Mouse (Mus musculus) hindbrain, embryonic 16.5 days (tissue): ENCODE results near the gene Brd3. TPM values are rescaled to one million over a fixed set of nuclear protein-coding genes. Genes with fewer than 3 reads are reported as not detected.

Experiments
- ATAC-seq: fragments of 200-750 bp; cut with Nextera tagmentation; 2 replicates; pipeline ENCODE4 v1.8.0; 2017; ENCODE audit warnings: moderate TSS enrichment, moderate library complexity
- H3K27ac ChIP-seq: fragments of 300-500 bp; sonication (generic); 2 replicates; pipeline ENCODE4 v1.5.1; 2014; ENCODE audit warnings: low read depth, mild to moderate bottlenecking, control low read depth, low read length, moderate library complexity
- H3K27me3 ChIP-seq: fragments of 300-500 bp; sonication (generic); replicated peaks from 2 replicates; pipeline ENCODE4 v1.6.1; 2014; ENCODE audit warnings: low read length; ENCODE audit not compliant: control insufficient read depth, insufficient read depth
- H3K36me3 ChIP-seq: fragments of 300-500 bp; sonication (generic); 2 replicates; pipeline ENCODE4 v1.6.1; 2014; ENCODE audit warnings: mild to moderate bottlenecking, low read length, moderate library complexity, mixed read lengths; ENCODE audit not compliant: control insufficient read depth, insufficient read depth
- H3K4me1 ChIP-seq: fragments of 300-500 bp; sonication (generic); 2 replicates; pipeline ENCODE4 v1.6.1; 2014; ENCODE audit warnings: low read depth, low read length; ENCODE audit not compliant: control insufficient read depth, insufficient read depth
- H3K4me2 ChIP-seq: fragments of 300-500 bp; sonication (generic); 2 replicates; pipeline ENCODE4 v1.6.1; 2014; ENCODE audit warnings: mild to moderate bottlenecking, low read length, control low read depth, moderate library complexity
- H3K4me3 ChIP-seq: fragments of 300-500 bp; sonication (generic); 2 replicates; pipeline ENCODE4 v1.5.1; 2014; ENCODE audit warnings: mild to moderate bottlenecking, low read length, control low read depth, moderate library complexity
- H3K9ac ChIP-seq: fragments of 300-500 bp; sonication (generic); 2 replicates; pipeline ENCODE4 v1.6.1; 2014; ENCODE audit warnings: low read depth, mild to moderate bottlenecking, control low read depth, low read length, moderate library complexity
- H3K9me3 ChIP-seq: fragments of 300-500 bp; sonication (generic); 2 replicates; pipeline ENCODE4 v1.6.1; 2014; ENCODE audit warnings: mild to moderate bottlenecking, low read length, moderate library complexity; ENCODE audit not compliant: control insufficient read depth
- WGBS: fragments of 180-500 bp; shearing (Covaris S2); extraction: QIAGEN DNeasy Blood & Tissue Kit; methylation state at CpG from one replicate; pipeline ENCODE4 v1.1.7; 2014; 5-methylcytosine and 5-hydroxymethylcytosine counted together
- polyA plus RNA-seq: library from polyadenylated mRNA; unstranded; fragments of >200 nt; fragmentation: Nextera tagmentation; extraction: Ambion mirVana; gene quantifications from 2 replicates; pipeline ENCODE4 v1.2.1, GENCODE M21; 2015

Brd3 gene
- polyA plus RNA-seq, 1 experiment from 2014 or later, result 102 TPM

DNA sequence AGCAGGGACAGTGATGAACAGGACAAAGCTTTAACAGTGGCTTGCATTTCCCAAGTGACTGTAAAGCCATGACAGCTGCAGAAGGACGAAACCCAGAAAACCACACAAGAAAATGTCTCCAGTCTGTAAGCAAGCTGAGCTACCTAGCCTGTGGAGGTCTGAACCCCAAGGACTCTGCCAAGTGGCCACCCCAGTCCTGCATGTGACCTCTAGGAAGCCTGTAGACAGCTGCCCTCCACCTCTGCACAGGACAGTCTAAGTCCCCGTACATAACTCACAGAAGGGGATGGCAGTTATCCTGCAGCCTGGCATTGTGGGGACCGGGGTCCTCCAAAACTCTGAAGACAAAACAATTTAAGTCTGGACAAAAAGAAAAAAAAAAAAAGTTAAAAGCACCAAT lies 61.6 kb downstream of the Brd3 start:
- H3K4me3 ChIP-seq, result no peak overlapping the region
- H3K9ac ChIP-seq, result no peak overlapping the region
- H3K4me2 ChIP-seq, result no peak overlapping the region
- peaks cover 35% of the 10 kb centered on the region for H3K36me3 ChIP-seq
- no peak overlapping the region for H3K27ac ChIP-seq
- no peaks in the 10 kb centered on the region for H3K9me3 ChIP-seq
- no peak for ATAC-seq
- H3K4me1 ChIP-seq, result peaks cover 13% of the 10 kb centered on the region
- WGBS, result 96% methylated on average over 3 of the region's 3 CpGs
- no peaks in the 10 kb centered on the region for H3K27me3 ChIP-seq

DNA sequence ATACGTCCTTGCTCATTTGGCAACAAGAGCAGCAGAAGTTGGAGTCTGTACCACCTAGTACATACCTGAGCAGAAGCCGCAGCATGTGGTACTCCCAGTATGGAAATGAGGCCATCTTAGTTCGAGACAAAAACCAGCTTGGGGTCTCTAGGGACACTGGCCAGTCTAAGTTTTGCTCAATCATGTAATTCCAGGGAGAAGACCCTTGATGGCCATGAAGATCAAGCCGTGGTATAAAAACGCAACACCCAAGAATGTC lies 64.1 kb downstream of the Brd3 start:
- H3K27ac ChIP-seq, result no peak overlapping the region
- WGBS, result 71% methylated on average over 5 of the region's 5 CpGs
- no peak overlapping the region for H3K9ac ChIP-seq

DNA sequence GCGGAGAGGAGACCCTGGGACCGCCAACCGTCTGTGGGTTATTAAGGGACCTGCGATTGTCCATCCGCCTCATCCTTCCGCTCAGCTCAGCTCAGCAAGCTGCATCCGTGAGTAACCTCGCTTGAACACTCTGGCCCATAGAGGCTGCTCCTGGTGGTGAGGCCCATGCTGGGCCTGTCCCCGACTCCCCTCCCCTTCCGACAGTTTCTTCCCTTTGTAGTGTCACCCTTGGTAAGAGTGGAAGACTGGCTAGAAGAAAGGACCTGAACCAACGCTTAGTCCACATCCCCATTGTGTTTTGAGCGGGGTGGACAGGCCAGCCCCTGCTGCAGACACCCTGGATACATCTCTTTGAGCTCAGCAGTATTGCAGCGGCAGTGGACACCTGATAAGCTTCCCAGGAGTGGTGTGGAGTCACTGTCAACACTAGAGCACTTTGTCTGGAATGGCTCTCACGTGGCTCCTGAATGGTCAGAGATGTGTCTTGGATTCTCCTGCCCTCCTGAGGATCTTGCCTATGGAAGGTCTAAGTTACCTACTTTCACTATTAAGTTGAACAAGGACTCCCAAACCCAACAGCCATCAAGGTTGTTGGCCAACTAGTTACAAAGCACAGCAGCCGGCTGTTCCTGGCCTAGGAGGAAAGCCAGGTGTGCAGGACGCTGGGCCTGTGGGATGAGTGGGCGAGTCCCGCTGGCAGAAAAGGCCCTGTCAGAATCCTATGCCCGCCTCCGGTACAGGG lies 64.6 kb downstream of the Brd3 start:
- WGBS, result 34% methylated on average over 19 of the region's 20 CpGs
- no peak; the same call in 1 of the 2 replicates for ATAC-seq
- peak overlapping the region; percentile 70 for H3K4me3 ChIP-seq
- H3K36me3 ChIP-seq, result peaks cover 13% of the 10 kb centered on the region
- peaks cover 13% of the 10 kb centered on the region for H3K4me1 ChIP-seq
- peak overlapping the region; percentile 65 for H3K4me2 ChIP-seq
- H3K27me3 ChIP-seq, result no peaks in the 10 kb centered on the region
- peak overlapping the region; percentile 81 for H3K27ac ChIP-seq
- H3K9ac ChIP-seq, result peak overlapping the region; percentile 78
- no peaks in the 10 kb centered on the region for H3K9me3 ChIP-seq

More for the DNA sequence above, 64.1 kb downstream of the Brd3 start:
- H3K9me3 ChIP-seq, result no peaks in the 10 kb centered on the region
- peaks cover 16% of the 10 kb centered on the region for H3K36me3 ChIP-seq
- no peaks in the 10 kb centered on the region for H3K27me3 ChIP-seq
- ATAC-seq, result no peak
- peak overlapping the region; percentile 65 for H3K4me2 ChIP-seq
- peaks cover 13% of the 10 kb centered on the region for H3K4me1 ChIP-seq
- peak overlapping the region; percentile 70 for H3K4me3 ChIP-seq

DNA sequence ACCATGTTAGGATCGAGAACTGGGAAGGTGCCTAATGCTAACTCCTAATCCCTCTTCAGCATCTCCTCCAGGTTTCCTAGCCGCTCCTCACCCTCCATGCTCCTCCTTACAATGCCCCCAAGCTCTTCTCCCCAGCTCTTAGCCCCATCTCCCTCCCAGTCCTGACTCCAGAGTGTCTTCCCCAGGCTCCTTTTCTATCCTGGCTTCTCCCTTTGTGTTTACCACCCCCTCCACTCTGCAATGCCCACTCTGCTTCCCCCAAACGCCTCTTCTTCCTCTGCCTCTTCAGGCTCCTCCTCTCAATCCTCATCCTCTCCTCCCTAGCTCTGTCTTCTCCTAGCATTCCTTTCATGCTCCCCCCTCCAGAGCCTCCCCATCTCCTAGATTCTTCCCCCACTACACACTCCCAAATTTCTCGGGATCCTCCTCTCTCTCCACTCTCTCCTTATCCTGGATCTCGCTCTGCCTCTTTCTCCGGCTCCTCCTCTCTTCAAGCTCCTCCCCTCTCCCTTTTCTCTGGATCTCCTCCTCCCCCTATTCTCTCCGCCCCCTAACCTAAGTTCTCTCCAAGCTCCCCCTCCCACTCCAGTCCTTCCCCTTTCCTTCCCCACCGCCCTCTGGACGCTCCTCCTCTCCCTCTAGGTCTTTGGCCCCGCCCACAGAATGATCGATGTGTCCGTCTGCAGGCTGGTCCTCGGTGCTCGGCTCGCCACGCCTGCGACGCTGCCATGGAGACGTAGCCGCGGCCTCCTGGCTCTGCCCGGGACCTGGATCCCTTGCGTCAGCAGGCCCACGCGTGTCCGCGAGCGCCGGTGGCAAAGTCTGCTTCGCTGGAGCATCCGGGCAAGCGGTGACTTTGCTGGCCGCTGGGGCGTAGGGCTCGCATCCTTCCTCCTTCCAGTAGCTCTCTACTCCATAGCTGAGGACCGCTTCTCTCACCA lies 65.4 kb downstream of the Brd3 start, which contains the start of gene Brd3os:
Brd3os (plus strand) TSS at position 558 of the 941 bp plus-strand sequence.
- peak within 1 kb of the TSS; percentile 65 for H3K4me2 ChIP-seq
- peak within 1 kb of the TSS; percentile 78 for H3K9ac ChIP-seq
- H3K4me3 ChIP-seq, result peak within 1 kb of the TSS; percentile 70
- ATAC-seq, result peak; percentile 94
- under 1% methylated on average over 36 of the region's 36 CpGs for WGBS
- H3K4me1 ChIP-seq, result peaks cover 13% of the 10 kb centered on the region
- H3K9me3 ChIP-seq, result no peaks in the 10 kb centered on the region
- H3K27ac ChIP-seq, result peak within 1 kb of the TSS; percentile 81
- H3K36me3 ChIP-seq, result peaks cover 7% of the 10 kb centered on the region
- no peaks in the 10 kb centered on the region for H3K27me3 ChIP-seq

DNA sequence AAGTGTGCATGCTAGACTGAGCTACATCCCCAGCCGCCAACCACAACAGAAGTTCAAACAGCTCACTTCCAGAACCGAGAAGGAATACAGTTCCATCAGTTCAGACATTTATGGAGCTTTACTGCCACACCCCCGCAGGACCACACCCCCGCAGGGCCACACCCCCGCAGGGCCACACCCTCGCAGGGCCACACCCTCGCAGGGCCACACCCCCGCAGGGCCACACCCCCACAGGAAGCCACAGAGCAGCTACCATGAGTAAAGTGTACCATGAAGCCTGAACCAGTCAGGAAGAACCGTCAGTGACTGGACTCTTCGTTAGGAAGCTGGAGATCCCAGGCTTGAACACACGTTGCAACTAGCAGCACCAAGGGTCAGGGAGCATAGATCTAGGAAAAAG lies 69.2 kb downstream of the Brd3 start:
- Histone ChIP-seq H3K27me3 (no peaks in the 10 kb centered on the region), H3K9me3 (no peaks in the 10 kb centered on the region), H3K4me3 (no peak overlapping the region), H3K36me3 (no peaks in the 10 kb centered on the region), H3K4me1 (peaks cover 6% of the 10 kb centered on the region), H3K27ac (no peak overlapping the region), H3K4me2 (no peak overlapping the region), H3K9ac (no peak overlapping the region)
- WGBS, result 28% methylated on average over 11 of the region's 11 CpGs
- no peak for ATAC-seq

DNA sequence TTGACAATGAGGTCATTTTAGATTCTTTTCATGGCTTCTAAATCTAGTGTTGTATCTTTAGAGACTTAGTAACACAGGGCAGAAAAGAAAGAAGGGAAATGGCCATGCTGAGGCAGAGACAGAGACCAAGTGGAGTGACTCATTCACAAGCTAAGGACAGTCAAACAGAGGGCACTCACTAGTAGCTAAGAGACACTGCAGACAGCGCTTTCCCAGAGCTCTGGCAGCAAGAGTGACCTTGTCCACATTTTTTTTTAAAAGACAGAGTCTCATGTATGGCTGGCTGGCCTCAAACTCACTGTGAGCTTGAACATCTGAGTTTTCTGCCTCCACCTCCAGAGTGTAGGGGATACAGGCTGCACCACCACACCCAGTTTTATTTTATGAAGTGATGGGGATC lies 69.6 kb downstream of the Brd3 start:
- no peaks in the 10 kb centered on the region for H3K27me3 ChIP-seq
- H3K4me3 ChIP-seq, result no peak overlapping the region
- no peaks in the 10 kb centered on the region for H3K9me3 ChIP-seq
- H3K4me1 ChIP-seq, result peaks cover 2% of the 10 kb centered on the region
- ATAC-seq, result no peak
- WGBS, result 78% methylated on average over 1 of the region's 1 CpGs
- no peak overlapping the region for H3K27ac ChIP-seq
- no peak overlapping the region for H3K4me2 ChIP-seq
- no peaks in the 10 kb centered on the region for H3K36me3 ChIP-seq
- no peak overlapping the region for H3K9ac ChIP-seq

DNA sequence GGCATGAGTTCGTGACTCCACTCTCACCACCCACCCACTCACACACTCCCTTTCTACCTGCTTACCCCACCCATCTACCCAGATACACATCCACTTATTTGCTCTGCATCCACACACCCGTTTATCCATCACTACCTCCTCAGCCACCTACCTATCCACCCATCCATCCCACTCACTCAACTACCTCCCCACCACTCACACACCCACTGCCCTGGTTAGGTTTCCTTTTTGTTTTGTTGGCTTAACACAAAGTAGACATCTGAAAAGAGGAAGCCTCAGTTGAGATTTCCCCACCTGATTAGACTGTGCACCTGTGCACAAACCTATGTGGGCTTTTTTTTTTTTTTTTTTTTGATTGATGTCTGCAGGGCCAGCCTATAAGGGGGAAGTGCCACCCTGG lies 74.9 kb downstream of the Brd3 start:
- H3K4me3 ChIP-seq, result no peak overlapping the region
- no peak overlapping the region for H3K27ac ChIP-seq
- ATAC-seq, result no peak
- no peak overlapping the region for H3K9ac ChIP-seq
- no peaks in the 10 kb centered on the region for H3K9me3 ChIP-seq
- WGBS, result 78% methylated on average over 2 of the region's 2 CpGs
- H3K27me3 ChIP-seq, result no peaks in the 10 kb centered on the region
- H3K4me1 ChIP-seq, result peaks cover 4% of the 10 kb centered on the region
- H3K4me2 ChIP-seq, result no peak overlapping the region
- H3K36me3 ChIP-seq, result no peaks in the 10 kb centered on the region

DNA sequence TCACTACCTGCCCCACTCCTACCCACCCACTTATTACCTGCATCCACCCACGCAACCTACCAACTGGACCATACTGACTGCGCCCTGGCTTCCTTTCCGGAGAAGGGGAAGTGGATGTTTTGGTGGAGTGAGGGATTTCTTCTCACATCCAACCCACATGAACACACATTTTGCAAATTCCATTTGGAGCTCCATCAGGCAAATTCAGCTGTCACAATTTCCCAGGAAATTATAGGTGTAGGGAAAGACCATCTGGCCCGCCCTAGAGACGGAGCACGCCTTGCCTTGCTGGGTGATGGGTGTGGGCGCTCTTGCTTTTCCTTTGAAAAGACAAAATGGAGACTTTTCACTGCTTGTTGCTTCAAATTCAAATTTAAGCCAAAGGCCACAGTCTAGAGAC lies 76.8 kb downstream of the Brd3 start:
- Histone ChIP-seq H3K9ac (no peak overlapping the region), H3K4me3 (no peak overlapping the region), H3K27ac (no peak overlapping the region), H3K27me3 (no peaks in the 10 kb centered on the region), H3K4me1 (peaks cover 6% of the 10 kb centered on the region), H3K4me2 (no peak overlapping the region), H3K36me3 (no peaks in the 10 kb centered on the region), H3K9me3 (no peaks in the 10 kb centered on the region)
- WGBS, result 88% methylated on average over 7 of the region's 7 CpGs
- ATAC-seq, result no peak

DNA sequence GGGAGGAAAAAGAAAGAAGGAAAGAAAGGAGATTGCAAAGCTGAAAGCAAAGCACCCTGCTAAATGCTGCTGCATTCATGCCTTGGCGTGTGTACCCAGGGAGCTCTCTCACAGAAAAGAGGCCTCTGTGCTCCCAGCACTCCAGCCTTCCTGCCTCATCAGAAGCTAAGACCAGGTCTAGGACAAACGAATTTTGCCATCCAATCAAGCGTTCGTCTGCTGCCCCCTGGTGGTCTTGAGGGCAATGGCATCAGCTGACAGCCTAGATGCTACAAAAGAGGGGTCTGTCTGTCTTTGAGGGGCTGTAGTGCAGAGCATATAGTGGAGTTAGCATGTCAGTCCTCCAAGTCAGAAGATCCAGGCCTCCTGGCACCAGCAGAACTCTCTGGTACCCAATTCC lies 79.4 kb downstream of the Brd3 start:
- WGBS, result 0% methylated on average over 4 of the region's 4 CpGs
- H3K9me3 ChIP-seq, result no peaks in the 10 kb centered on the region
- H3K4me2 ChIP-seq, result no peak overlapping the region
- no peak overlapping the region for H3K9ac ChIP-seq
- peaks cover 25% of the 10 kb centered on the region for H3K4me1 ChIP-seq
- no peak overlapping the region for H3K27ac ChIP-seq
- peak; percentile 53 for ATAC-seq
- H3K4me3 ChIP-seq, result no peak overlapping the region
- H3K36me3 ChIP-seq, result no peaks in the 10 kb centered on the region
- no peaks in the 10 kb centered on the region for H3K27me3 ChIP-seq
